Mouse (Mus musculus) kidney, embryonic 14.5 days (tissue): ENCODE results near the gene Epb41l1. TPM values are rescaled to one million over a fixed set of nuclear protein-coding genes. Genes with fewer than 3 reads are reported as not detected.

Source experiments
- ATAC-seq: fragments of 200-750 bp; cut with Nextera tagmentation; 2 replicates; pipeline ENCODE4 v1.8.0; 2017; ENCODE audit warnings: moderate number of reproducible peaks, mild to moderate bottlenecking, moderate TSS enrichment, moderate library complexity; ENCODE audit not compliant: low FRiP score, low TSS enrichment
- H3K27ac ChIP-seq: fragments of 300-500 bp; sonication (generic); 2 replicates; pipeline ENCODE4 v1.5.1; 2014; ENCODE audit warnings: low read depth, mild to moderate bottlenecking, low read length, moderate library complexity, mixed read lengths
- H3K27me3 ChIP-seq: fragments of 300-500 bp; sonication (generic); 2 replicates; pipeline ENCODE4 v1.6.1; 2014; ENCODE audit warnings: mild to moderate bottlenecking, low read length; ENCODE audit not compliant: control insufficient read depth, insufficient read depth
- H3K36me3 ChIP-seq: fragments of 300-500 bp; sonication (generic); 2 replicates; pipeline ENCODE4 v1.6.1; 2014; ENCODE audit warnings: low read length, mixed read lengths; ENCODE audit not compliant: control insufficient read depth, insufficient read depth
- H3K4me1 ChIP-seq: fragments of 300-500 bp; sonication (generic); 2 replicates; pipeline ENCODE4 v1.6.1; 2014; ENCODE audit warnings: low read length, mixed read lengths; ENCODE audit not compliant: control insufficient read depth, insufficient read depth
- H3K4me2 ChIP-seq: fragments of 300-500 bp; sonication (generic); replicated peaks from 2 replicates; pipeline ENCODE4 v1.6.1; 2014; ENCODE audit warnings: low read depth, mild to moderate bottlenecking, low read length
- H3K4me3 ChIP-seq: fragments of 300-500 bp; sonication (generic); 2 replicates; pipeline ENCODE4 v1.5.1; 2014; ENCODE audit warnings: mild to moderate bottlenecking, low read length
- H3K9ac ChIP-seq: fragments of 300-500 bp; sonication (generic); 2 replicates; pipeline ENCODE4 v1.6.1; 2014; ENCODE audit warnings: low read depth, mild to moderate bottlenecking, low read length, moderate library complexity
- H3K9me3 ChIP-seq: fragments of 300-500 bp; sonication (generic); 2 replicates; pipeline ENCODE4 v1.6.1; 2016; ENCODE audit warnings: low read length; ENCODE audit not compliant: control insufficient read depth
- WGBS: fragments of 180-500 bp; shearing (Covaris S2); extraction: QIAGEN DNeasy Blood & Tissue Kit; methylation state at CpG from one replicate; pipeline ENCODE4 v1.1.7; 2014; 5-methylcytosine and 5-hydroxymethylcytosine counted together
- polyA plus RNA-seq: library from polyadenylated mRNA; unstranded; fragments of >200 nt; fragmentation: Nextera tagmentation; extraction: Ambion mirVana; gene quantifications from 2 replicates; pipeline ENCODE4 v1.2.1, GENCODE M21; 2014

Gene Epb41l1
- polyA plus RNA-seq, 1 experiment from 2014 or later, result 2.5 TPM

GRCm38 (mm10) chr2:156569261-156569660 lies 148.6 kb downstream of the Epb41l1 start:
- 97% methylated on average over 3 of the region's 3 CpGs for WGBS
- H3K27me3 ChIP-seq, result no peaks in the 10 kb centered on the region
- no peak for ATAC-seq
- H3K36me3 ChIP-seq, result peaks cover 31% of the 10 kb centered on the region
- H3K9ac ChIP-seq, result no peak overlapping the region
- H3K9me3 ChIP-seq, result no peaks in the 10 kb centered on the region
- no peak overlapping the region for H3K27ac ChIP-seq
- no peaks in the 10 kb centered on the region for H3K4me1 ChIP-seq
- no peak overlapping the region for H3K4me3 ChIP-seq
- no peak overlapping the region for H3K4me2 ChIP-seq

GRCm38 (mm10) chr2:156571521-156571920 lies 150.8 kb downstream of the Epb41l1 start:
- Histone ChIP-seq H3K27ac (no peak overlapping the region), H3K4me1 (no peaks in the 10 kb centered on the region), H3K36me3 (peaks cover 23% of the 10 kb centered on the region), H3K27me3 (no peaks in the 10 kb centered on the region), H3K4me2 (no peak overlapping the region), H3K9ac (no peak overlapping the region), H3K4me3 (no peak overlapping the region), H3K9me3 (no peaks in the 10 kb centered on the region)
- no peak for ATAC-seq
- WGBS, result 54% methylated on average over 6 of the region's 6 CpGs

- Histone ChIP-seq H3K36me3 (no peaks in the 10 kb centered on the region), H3K4me2 (no peak overlapping the region), H3K9ac (no peak overlapping the region), H3K27me3 (no peaks in the 10 kb centered on the region), H3K4me1 (no peaks in the 10 kb centered on the region), H3K27ac (no peak overlapping the region), H3K9me3 (no peaks in the 10 kb centered on the region), H3K4me3 (no peak overlapping the region)
- ATAC-seq, result no peak
- WGBS, result 83% methylated on average over 7 of the region's 7 CpGs
Measured at GRCm38 (mm10) chr2:156576850-156577587, 156.3 kb downstream of the Epb41l1 start.

- Histone ChIP-seq H3K27me3 (no peaks in the 10 kb centered on the region), H3K4me2 (no peak overlapping the region), H3K27ac (no peak overlapping the region), H3K4me1 (no peaks in the 10 kb centered on the region), H3K9me3 (no peaks in the 10 kb centered on the region), H3K36me3 (no peaks in the 10 kb centered on the region), H3K9ac (no peak overlapping the region), H3K4me3 (no peak overlapping the region)
- WGBS, result 77% methylated on average over 5 of the region's 5 CpGs
- ATAC-seq, result no peak
Measured at GRCm38 (mm10) chr2:156580507-156580906, 159.8 kb downstream of the Epb41l1 start.

GRCm38 (mm10) chr2:156581244-156581643 lies 160.5 kb downstream of the Epb41l1 start:
- H3K9me3 ChIP-seq, result no peaks in the 10 kb centered on the region
- no peak for ATAC-seq
- no peak overlapping the region for H3K4me3 ChIP-seq
- no peak overlapping the region for H3K4me2 ChIP-seq
- H3K9ac ChIP-seq, result no peak overlapping the region
- no peaks in the 10 kb centered on the region for H3K36me3 ChIP-seq
- 67% methylated on average over 10 of the region's 10 CpGs for WGBS
- H3K4me1 ChIP-seq, result no peaks in the 10 kb centered on the region
- H3K27me3 ChIP-seq, result no peaks in the 10 kb centered on the region
- H3K27ac ChIP-seq, result no peak overlapping the region

GRCm38 (mm10) chr2:156582887-156583286 lies 162.2 kb downstream of the Epb41l1 start:
- Histone ChIP-seq H3K4me1 (no peaks in the 10 kb centered on the region), H3K4me3 (no peak overlapping the region), H3K36me3 (no peaks in the 10 kb centered on the region), H3K27ac (no peak overlapping the region), H3K27me3 (no peaks in the 10 kb centered on the region), H3K9ac (no peak overlapping the region), H3K9me3 (no peaks in the 10 kb centered on the region), H3K4me2 (no peak overlapping the region)
- no peak for ATAC-seq
- WGBS, result 88% methylated on average over 10 of the region's 10 CpGs

GRCm38 (mm10) chr2:156584154-156584796 lies 163.6 kb downstream of the Epb41l1 start:
- Histone ChIP-seq H3K27ac (no peak overlapping the region), H3K27me3 (no peaks in the 10 kb centered on the region), H3K9me3 (no peaks in the 10 kb centered on the region), H3K4me3 (no peak overlapping the region), H3K36me3 (no peaks in the 10 kb centered on the region), H3K4me1 (no peaks in the 10 kb centered on the region), H3K9ac (no peak overlapping the region), H3K4me2 (no peak overlapping the region)
- 67% methylated on average over 11 of the region's 11 CpGs for WGBS
- ATAC-seq, result no peak

GRCm38 (mm10) chr2:156584797-156585471 lies 164.2 kb downstream of the Epb41l1 start:
- no peak for ATAC-seq
- Histone ChIP-seq H3K36me3 (no peaks in the 10 kb centered on the region), H3K4me1 (no peaks in the 10 kb centered on the region), H3K4me3 (no peak overlapping the region), H3K27me3 (no peaks in the 10 kb centered on the region), H3K27ac (no peak overlapping the region), H3K9me3 (no peaks in the 10 kb centered on the region), H3K9ac (no peak overlapping the region), H3K4me2 (no peak overlapping the region)
- 51% methylated on average over 14 of the region's 14 CpGs for whole genome bisulfite sequencing

GRCm38 (mm10) chr2:156589481-156589880 lies 168.8 kb downstream of the Epb41l1 start:
- WGBS, result 84% methylated on average over 9 of the region's 9 CpGs
- H3K36me3 ChIP-seq, result no peaks in the 10 kb centered on the region
- ATAC-seq, result no peak
- no peak overlapping the region for H3K4me3 ChIP-seq
- H3K4me1 ChIP-seq, result no peaks in the 10 kb centered on the region
- H3K9ac ChIP-seq, result no peak overlapping the region
- H3K4me2 ChIP-seq, result no peak overlapping the region
- H3K27me3 ChIP-seq, result no peaks in the 10 kb centered on the region
- no peaks in the 10 kb centered on the region for H3K9me3 ChIP-seq
- H3K27ac ChIP-seq, result no peak overlapping the region
